Mouse (Mus musculus) limb, embryonic 13.5 days (tissue): Measurements from ENCODE around the gene Cops4. TPM values are rescaled to one million over a fixed set of nuclear protein-coding genes. Genes with fewer than 3 reads are reported as not detected.

Experiments
- ATAC-seq: fragments of 200-750 bp; cut with Nextera tagmentation; 2 replicates; pipeline ENCODE4 v1.8.0; 2017; ENCODE audit warnings: low read depth, moderate number of reproducible peaks, moderate TSS enrichment; ENCODE audit not compliant: low FRiP score
- H3K27ac ChIP-seq: fragments of 300-500 bp; sonication (generic); 2 replicates; pipeline ENCODE4 v1.5.1; 2015; ENCODE audit warnings: inconsistent platforms, mild to moderate bottlenecking, moderate library complexity
- H3K27me3 ChIP-seq: fragments of 300-500 bp; sonication (generic); 2 replicates; pipeline ENCODE4 v1.6.1; 2015; ENCODE audit warnings: mild to moderate bottlenecking, inconsistent platforms
- H3K36me3 ChIP-seq: fragments of 300-500 bp; sonication (generic); 2 replicates; pipeline ENCODE4 v1.6.1; 2015; ENCODE audit warnings: inconsistent platforms, mild to moderate bottlenecking, moderate library complexity
- H3K4me1 ChIP-seq: fragments of 300-500 bp; sonication (generic); 2 replicates; pipeline ENCODE4 v1.6.1; 2015; ENCODE audit warnings: inconsistent platforms
- H3K4me2 ChIP-seq: fragments of 300-500 bp; sonication (generic); replicated peaks from 2 replicates; pipeline ENCODE4 v1.6.1; 2015; ENCODE audit warnings: inconsistent platforms, mild to moderate bottlenecking, moderate library complexity
- H3K4me3 ChIP-seq: fragments of 300-500 bp; sonication (generic); 2 replicates; pipeline ENCODE4 v1.5.1; 2015; ENCODE audit warnings: moderate library complexity, mild to moderate bottlenecking, inconsistent platforms
- H3K9ac ChIP-seq: fragments of 300-500 bp; sonication (generic); 2 replicates; pipeline ENCODE4 v1.6.1; 2015; ENCODE audit warnings: mild to moderate bottlenecking, inconsistent platforms
- H3K9me3 ChIP-seq: fragments of 300-500 bp; sonication (generic); 2 replicates; pipeline ENCODE4 v1.6.1; 2016; ENCODE audit warnings: inconsistent platforms
- WGBS: fragments of 180-500 bp; shearing (Covaris S2); methylation state at CpG from one replicate; pipeline ENCODE4 v1.1.7; 2015; 5-methylcytosine and 5-hydroxymethylcytosine counted together
- microRNA-seq: library from miRNA; unstranded; fragments of <30 nt; microRNA quantifications from one replicate; pipeline ENCODE4, GENCODE M21; 2016
- polyA plus RNA-seq: library from polyadenylated mRNA; unstranded; fragments of >200 nt; fragmentation: Nextera tagmentation; extraction: Ambion mirVana; gene quantifications from 2 replicates; pipeline ENCODE4 v1.2.1, GENCODE M21; 2015

Cops4 gene
- polyA plus RNA-seq, 1 experiment from 2014 or later, result 225 TPM

- Histone ChIP-seq H3K4me1 (no peaks in the 10 kb centered on the region), H3K27ac (no peak overlapping the region), H3K4me3 (no peak overlapping the region), H3K4me2 (no peak overlapping the region), H3K9me3 (no peaks in the 10 kb centered on the region), H3K9ac (no peak overlapping the region), H3K36me3 (no peaks in the 10 kb centered on the region), H3K27me3 (no peaks in the 10 kb centered on the region)
- no peak for ATAC-seq
- 85% methylated on average over 3 of the region's 3 CpGs for WGBS
Measured at GRCm38 (mm10) chr5:100585657-100586056, 67.5 kb downstream of the Cops4 start.

- H3K4me1 ChIP-seq, result no peaks in the 10 kb centered on the region
- no peak overlapping the region for H3K4me2 ChIP-seq
- no peaks in the 10 kb centered on the region for H3K27me3 ChIP-seq
- H3K27ac ChIP-seq, result no peak overlapping the region
- ATAC-seq, result no peak
- no peaks in the 10 kb centered on the region for H3K36me3 ChIP-seq
- H3K9ac ChIP-seq, result no peak overlapping the region
- no peaks in the 10 kb centered on the region for H3K9me3 ChIP-seq
- no peak overlapping the region for H3K4me3 ChIP-seq
- 94% methylated on average over 7 of the region's 7 CpGs for WGBS
Measured at GRCm38 (mm10) chr5:100587136-100587535, 69.0 kb downstream of the Cops4 start.

GRCm38 (mm10) chr5:100587626-100588025 is 69.5 kb downstream of the Cops4 start:
- Histone ChIP-seq H3K9ac (no peak overlapping the region), H3K4me1 (no peaks in the 10 kb centered on the region), H3K27me3 (no peaks in the 10 kb centered on the region), H3K9me3 (no peaks in the 10 kb centered on the region), H3K4me2 (no peak overlapping the region), H3K36me3 (no peaks in the 10 kb centered on the region), H3K4me3 (no peak overlapping the region), H3K27ac (no peak overlapping the region)
- ATAC-seq, result no peak
- WGBS, result 52% methylated on average over 2 of the region's 2 CpGs

GRCm38 (mm10) chr5:100590505-100590904 is 72.4 kb downstream of the Cops4 start:
- no peak overlapping the region for H3K4me3 ChIP-seq
- WGBS, result 85% methylated on average over 5 of the region's 5 CpGs
- H3K4me2 ChIP-seq, result no peak overlapping the region
- H3K9ac ChIP-seq, result no peak overlapping the region
- H3K36me3 ChIP-seq, result no peaks in the 10 kb centered on the region
- ATAC-seq, result no peak
- H3K27me3 ChIP-seq, result no peaks in the 10 kb centered on the region
- 0 out of 2 replicates have a peak, but pooled peaks cover 10% of the 10 kb centered on the region for H3K9me3 ChIP-seq
- H3K27ac ChIP-seq, result no peak overlapping the region
- H3K4me1 ChIP-seq, result no peaks in the 10 kb centered on the region

- Histone ChIP-seq H3K4me2 (no peak overlapping the region), H3K4me1 (no peaks in the 10 kb centered on the region), H3K9ac (no peak overlapping the region), H3K27ac (no peak overlapping the region), H3K4me3 (no peak overlapping the region), H3K9me3 (0 out of 2 replicates have a peak, but pooled peaks cover 10% of the 10 kb centered on the region), H3K36me3 (no peaks in the 10 kb centered on the region), H3K27me3 (no peaks in the 10 kb centered on the region)
- ATAC-seq, result no peak
- 88% methylated on average over 13 of the region's 13 CpGs for WGBS
Measured at GRCm38 (mm10) chr5:100594803-100595467, 76.8 kb downstream of the Cops4 start.

- Histone ChIP-seq H3K27me3 (no peaks in the 10 kb centered on the region), H3K9me3 (0 out of 2 replicates have a peak, but pooled peaks cover 10% of the 10 kb centered on the region), H3K4me1 (no peaks in the 10 kb centered on the region), H3K9ac (no peak overlapping the region), H3K4me3 (no peak overlapping the region), H3K27ac (no peak overlapping the region), H3K4me2 (no peak overlapping the region), H3K36me3 (no peaks in the 10 kb centered on the region)
- ATAC-seq, result no peak
- 82% methylated on average over 6 of the region's 6 CpGs for WGBS
Measured at GRCm38 (mm10) chr5:100595999-100596398, 77.9 kb downstream of the Cops4 start.

Small RNAs within 50 kb of the gene (microRNA-seq; reads per million reads assigned to microRNA genes)
- not detected for gene Gm23222

Other genes starting within 250 kb of the Cops4 start
- gene Sec31a, start 102.1 kb upstream of the Cops4 start, polyA plus RNA-seq, result 208 and 231 TPM in 2 replicates
- gene Lin54, start 17.7 kb upstream of the Cops4 start, polyA plus RNA-seq, result 11.0 and 13.4 TPM in 2 replicates
- gene Plac8, start 53.9 kb downstream of the Cops4 start, polyA plus RNA-seq, result 4.5 and 6.0 TPM in 2 replicates
- 46.4 and 50.8 TPM in 2 replicates for gene Coq2, start 156.8 kb downstream of the Cops4 start, polyA plus RNA-seq
- 3.2 and 4.0 TPM in 2 replicates for gene Hpse, start 201.4 kb downstream of the Cops4 start, polyA plus RNA-seq